Mouse (Mus musculus) MEL (cell line): Measurements from ENCODE around the gene Scrn1. TPM values are rescaled to one million over a fixed set of nuclear protein-coding genes. Genes with fewer than 3 reads are reported as not detected.

Experiments used
- polyA plus RNA-seq, 2 experiments: library from polyadenylated mRNA; stranded (reverse) in 1 of 2; unstranded in 1 of 2; fragments of >175 nt in 1 of 2; fragments of >200 nt in 1 of 2; gene quantifications; 2 replicates each; pipeline versions ENCODE4 v1.2.1 to v1.2.4; 2012; ENCODE audit warnings: low replicate concordance in 2 of 2, low read depth in 1 of 2; ENCODE audit not compliant: insufficient read length in 2 of 2, insufficient read depth in 1 of 2, missing spikeins in 1 of 2
- total RNA-seq: library from RNA; depleted of rRNA; stranded (reverse); fragments of 300-350 nt; gene quantifications from 2 replicates; pipeline ENCODE4 v1.2.3, GENCODE M21; 2012; rRNA removed

The Scrn1 gene
- total and polyA plus RNA-seq, 3 experiments, result not detected

Other genes starting within 250 kb of the Scrn1 start
- not detected in 2 replicates for gene Prr15, start 240.7 kb downstream of the Scrn1 start, total RNA-seq
- not detected for gene Prr15, start 240.7 kb downstream of the Scrn1 start, polyA plus RNA-seq
- gene Wipf3, start 136.9 kb downstream of the Scrn1 start, total RNA-seq, result not detected in 2 replicates
- not detected for gene Wipf3, start 136.9 kb downstream of the Scrn1 start, polyA plus RNA-seq
- gene Plekha8, start 28.6 kb upstream of the Scrn1 start, total RNA-seq, result 16.6 and 16.8 TPM in 2 replicates
- gene Plekha8, start 28.6 kb upstream of the Scrn1 start, polyA plus RNA-seq, result 10 to 100 TPM in 1 of 2 experiments, not detected in 1; 11.6 TPM
- 0.65 and 1.5 TPM in 2 replicates for gene Fkbp14, start 30.8 kb upstream of the Scrn1 start, total RNA-seq
- gene Fkbp14, start 30.8 kb upstream of the Scrn1 start, polyA plus RNA-seq, result 1 to 10 TPM in 1 of 2 experiments, not detected in 1; 1.8 TPM
- gene Mturn, start 115.1 kb upstream of the Scrn1 start, total RNA-seq, result 0.26 and 0.31 TPM in 2 replicates
- 1 to 10 TPM in 1 of 2 experiments, not detected in 1; 1.1 TPM for gene Mturn, start 115.1 kb upstream of the Scrn1 start, polyA plus RNA-seq